Mouse (Mus musculus) small intestine, adult 2 months (tissue): ENCODE measurements at regions not wholly inside any gene's neighbourhood (a gene's known extent, or its start where the extent isn't known, plus 50 kb on each side); places are given as distances from the start of the nearest gene placed in this dataset.
"Not testable (repeated sequence)": the region's sequence is repeated elsewhere in the genome, so short reads cannot be mapped to it uniquely, and the experiment has no call there.

Experiments
- H3K27ac ChIP-seq: fragments of 200-500 bp; 2 replicates; pipeline ENCODE4 v1.5.1; 2012; ENCODE audit warnings: low read depth, low read length, control low read depth, inconsistent platforms; ENCODE audit not compliant: insufficient read depth
- H3K27me3 ChIP-seq: fragments of 200-500 bp; 2 replicates; pipeline ENCODE4 v1.6.1; 2012; ENCODE audit warnings: mild to moderate bottlenecking, moderate library complexity, low read length, inconsistent platforms; ENCODE audit not compliant: control insufficient read depth, insufficient read depth
- H3K36me3 ChIP-seq: fragments of 200-500 bp; 2 replicates; pipeline ENCODE4 v1.6.1; 2012; ENCODE audit warnings: mild to moderate bottlenecking, low read length, control low read depth, inconsistent platforms; ENCODE audit not compliant: control insufficient read depth, insufficient read depth
- H3K4me1 ChIP-seq: fragments of 200-500 bp; 2 replicates; pipeline ENCODE4 v1.6.1; 2012; ENCODE audit warnings: low read length, inconsistent platforms, mixed read lengths; ENCODE audit not compliant: control insufficient read depth, insufficient read depth, insufficient read length
- H3K4me3 ChIP-seq: fragments of 200-500 bp; 2 replicates; pipeline ENCODE4 v1.5.1; 2012; ENCODE audit warnings: low read depth, mild to moderate bottlenecking, control low read depth, inconsistent platforms, low read length, moderate library complexity
- CTCF ChIP-seq: fragments of 200-500 bp; IDR thresholded peaks from 2 replicates; pipeline ENCODE4 v1.5.1; 2012; ENCODE audit warnings: low read depth, mild to moderate bottlenecking, control low read depth, inconsistent platforms, low read length, moderate library complexity, mixed read lengths; ENCODE audit not compliant: insufficient replicate concordance, insufficient read length; ENCODE audit errors: extremely low read depth
- POLR2A ChIP-seq: fragments of 200-500 bp; IDR thresholded peaks from 2 replicates; pipeline ENCODE4 v1.6.1; 2012; ENCODE audit warnings: low read depth, mild to moderate bottlenecking, control low read depth, inconsistent platforms, low read length, moderate library complexity
- WGBS: fragments of 180-500 bp; shearing (Covaris S2); methylation state at CpG from one replicate; pipeline ENCODE4 v1.1.7; 2018; 5-methylcytosine and 5-hydroxymethylcytosine counted together

- Histone ChIP-seq H3K4me1 (no peaks in the 10 kb centered on the region), H3K4me3 (no peak overlapping the region), H3K27ac (no peak overlapping the region), H3K27me3 (no peaks in the 10 kb centered on the region), H3K36me3 (no peaks in the 10 kb centered on the region)
- no peak for TF ChIP-seq POLR2A
- TF ChIP-seq CTCF: no peak
- 88% methylated on average over 4 of the region's 4 CpGs for WGBS
Observed at GRCm38 (mm10) chr4:67378632-67379031, 551.2 kb downstream of the Tlr4 start.

GRCm38 (mm10) chr4:67387834-67388233, 560.5 kb downstream of the Tlr4 start:
- Histone ChIP-seq H3K4me3 (no peak overlapping the region), H3K27ac (no peak overlapping the region), H3K4me1 (no peaks in the 10 kb centered on the region), H3K36me3 (no peaks in the 10 kb centered on the region), H3K27me3 (no peaks in the 10 kb centered on the region)
- WGBS: 78% methylated on average over 2 of the region's 2 CpGs
- TF ChIP-seq POLR2A: no peak

DNA sequence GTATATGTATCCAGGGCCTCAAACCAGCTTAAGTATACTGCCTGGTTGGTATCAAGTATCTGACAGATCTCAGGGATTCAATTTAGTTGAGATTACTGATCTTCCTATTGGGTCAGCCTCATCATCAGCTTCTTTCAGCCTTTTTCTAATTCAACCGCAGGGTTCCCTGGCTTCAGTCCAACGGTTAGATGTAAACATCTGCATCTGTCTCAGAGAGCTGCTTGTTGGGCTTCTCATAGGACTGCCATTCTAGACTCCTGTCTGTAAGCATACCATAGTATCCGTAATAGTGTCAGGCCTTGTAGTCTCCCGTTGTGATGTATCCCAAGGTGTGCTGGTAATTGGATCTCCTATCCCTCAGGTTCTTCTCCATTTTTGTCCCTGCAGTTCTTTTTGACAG, 575.6 kb downstream of the Tlr4 start:
- no peaks in the 10 kb centered on the region for H3K36me3 ChIP-seq
- TF ChIP-seq CTCF (no peak), POLR2A (no peak)
- H3K4me3 ChIP-seq: no peak overlapping the region
- no peak overlapping the region for H3K27ac ChIP-seq
- H3K4me1 ChIP-seq: no peaks in the 10 kb centered on the region
- no peaks in the 10 kb centered on the region for H3K27me3 ChIP-seq
- 80% methylated on average over 4 of the region's 4 CpGs for WGBS

DNA sequence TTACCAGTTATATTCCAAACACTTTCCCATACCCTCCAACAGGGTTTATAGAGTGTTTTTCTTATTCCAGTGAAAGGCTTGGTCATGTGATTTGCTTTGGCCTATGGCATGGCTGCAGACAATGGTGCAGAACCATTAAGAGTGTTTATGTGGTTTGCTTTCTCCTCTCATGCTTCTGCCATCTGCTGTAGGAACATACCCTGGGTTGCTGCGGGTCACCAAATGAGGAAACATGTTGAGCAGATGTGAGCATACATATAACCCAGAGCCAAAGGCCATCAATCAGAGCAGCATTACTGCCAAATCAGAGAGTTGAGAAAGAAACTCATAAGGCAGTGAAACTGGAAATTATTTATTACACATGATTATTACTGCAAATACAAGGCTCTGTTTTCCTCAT, 596.7 kb downstream of the Tlr4 start:
- no peak for TF ChIP-seq CTCF
- TF ChIP-seq POLR2A: no peak
- H3K36me3 ChIP-seq: no peaks in the 10 kb centered on the region
- no peak overlapping the region for H3K27ac ChIP-seq
- no peak overlapping the region for H3K4me3 ChIP-seq
- H3K4me1 ChIP-seq: no peaks in the 10 kb centered on the region
- no peaks in the 10 kb centered on the region for H3K27me3 ChIP-seq
- WGBS: 71% methylated on average over 1 of the region's 1 CpGs

GRCm38 (mm10) chr4:67425712-67426111, 598.3 kb downstream of the Tlr4 start:
- Histone ChIP-seq H3K27ac (no peak overlapping the region), H3K27me3 (no peaks in the 10 kb centered on the region), H3K36me3 (no peaks in the 10 kb centered on the region), H3K4me1 (no peaks in the 10 kb centered on the region), H3K4me3 (no peak overlapping the region)
- TF ChIP-seq CTCF (no peak), POLR2A (no peak)
- WGBS: 86% methylated on average over 6 of the region's 6 CpGs

- H3K36me3 ChIP-seq: no peaks in the 10 kb centered on the region
- H3K4me1 ChIP-seq: no peaks in the 10 kb centered on the region
- no peak overlapping the region for H3K4me3 ChIP-seq
- no peak for TF ChIP-seq CTCF
- no peak for TF ChIP-seq POLR2A
- no peak overlapping the region for H3K27ac ChIP-seq
- WGBS: 58% methylated on average over 3 of the region's 3 CpGs
- no peaks in the 10 kb centered on the region for H3K27me3 ChIP-seq
Observed at GRCm38 (mm10) chr4:67447835-67448234, 620.5 kb downstream of the Tlr4 start.

DNA sequence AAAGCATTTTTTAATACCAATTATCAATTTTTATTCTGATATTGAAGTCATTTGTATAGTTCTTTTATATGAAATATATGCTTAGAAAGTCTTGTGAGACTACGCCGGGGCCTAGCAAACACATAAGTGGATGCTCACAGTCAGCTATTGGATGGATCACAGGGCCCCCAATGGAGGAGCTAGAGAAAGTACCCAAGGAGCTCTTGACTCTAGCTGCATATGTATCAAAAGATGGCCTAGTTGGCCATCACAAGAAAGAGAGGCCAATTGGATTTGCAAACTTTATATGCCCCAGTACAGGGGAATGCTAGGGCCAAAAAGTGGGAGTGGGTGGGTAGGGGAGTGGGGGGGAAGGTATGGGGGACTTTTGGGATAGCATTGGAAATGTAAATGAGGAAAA, 632.5 kb downstream of the Tlr4 start:
- 97% methylated on average over 2 of the region's 2 CpGs for WGBS
- H3K4me1 ChIP-seq, H3K27ac ChIP-seq, H3K27me3 ChIP-seq, H3K4me3 ChIP-seq, H3K36me3 ChIP-seq: not testable (repeated sequence)

- H3K27me3 ChIP-seq: no peaks in the 10 kb centered on the region
- H3K4me1 ChIP-seq: no peaks in the 10 kb centered on the region
- no peak overlapping the region for H3K27ac ChIP-seq
- 38% methylated on average over 1 of the region's 1 CpGs for WGBS
- TF ChIP-seq POLR2A (no peak), CTCF (no peak)
- no peak overlapping the region for H3K4me3 ChIP-seq
- no peaks in the 10 kb centered on the region for H3K36me3 ChIP-seq
Observed at GRCm38 (mm10) chr4:67473034-67473433, 645.6 kb downstream of the Tlr4 start.
